Mouse (Mus musculus) monocyte, adult 2 months (primary cell): Measurements from ENCODE around the gene Dek.

Source experiments
- DNase-seq, 2 experiments: peaks; one replicate each; pipeline ENCODE4 v3.0.0; 2022; ENCODE audit warnings: low spot score in 2 of 2, low read depth in 1 of 2

The Dek gene

GRCm38 (mm10) chr13:47111185-47111584 lies 5.2 kb upstream of the Dek start:
- DNase-seq = no peak

GRCm38 (mm10) chr13:47109239-47109638 lies 3.2 kb upstream of the Dek start:
- no peak for DNase-seq

- DNase-seq = no peak
These were observed 533 bp upstream of the Dek start for GRCm38 (mm10) chr13:47106580-47106888.

- DNase-seq = peak in 1 of 2 experiments; percentile 2
These were observed 1.0 kb downstream of the Dek start for GRCm38 (mm10) chr13:47104856-47105541.

GRCm38 (mm10) chr13:47104146-47104545 lies 1.9 kb downstream of the Dek start:
- no peak for DNase-seq

GRCm38 (mm10) chr13:47100587-47100986 lies 5.4 kb downstream of the Dek start:
- DNase-seq = no peak

- DNase-seq = no peak
These were observed 6.7 kb downstream of the Dek start for GRCm38 (mm10) chr13:47099265-47099664.

GRCm38 (mm10) chr13:47096591-47096990 lies 9.4 kb downstream of the Dek start:
- DNase-seq = no peak

GRCm38 (mm10) chr13:47093791-47094190 lies 12.2 kb downstream of the Dek start:
- no peak for DNase-seq

- DNase-seq = no peak
These were observed 16.7 kb downstream of the Dek start for GRCm38 (mm10) chr13:47089271-47089670.

GRCm38 (mm10) chr13:47088433-47088832 lies 17.6 kb downstream of the Dek start:
- DNase-seq = no peak

GRCm38 (mm10) chr13:47080905-47081505 lies 25.0 kb downstream of the Dek start:
- DNase-seq = no peak

GRCm38 (mm10) chr13:47078799-47079198 lies 27.2 kb downstream of the Dek start:
- no peak for DNase-seq

GRCm38 (mm10) chr13:47077367-47077766 lies 28.6 kb downstream of the Dek start:
- DNase-seq = no peak

- DNase-seq = no peak
These were observed 29.8 kb downstream of the Dek start for GRCm38 (mm10) chr13:47076156-47076555.

- no peak for DNase-seq
These were observed 33.5 kb downstream of the Dek start for GRCm38 (mm10) chr13:47072484-47072883.

- no peak for DNase-seq
These were observed 34.1 kb downstream of the Dek start for GRCm38 (mm10) chr13:47071871-47072270.

- no peak for DNase-seq
These were observed 35.5 kb downstream of the Dek start for GRCm38 (mm10) chr13:47070329-47071080.

- DNase-seq = no peak
These were observed 39.0 kb downstream of the Dek start for GRCm38 (mm10) chr13:47067001-47067400.

GRCm38 (mm10) chr13:47066516-47066915 lies 39.5 kb downstream of the Dek start:
- DNase-seq = no peak

- DNase-seq = no peak
These were observed 41.8 kb downstream of the Dek start for GRCm38 (mm10) chr13:47063985-47064760.

GRCm38 (mm10) chr13:47062756-47063155 lies 43.2 kb downstream of the Dek start:
- no peak for DNase-seq
